Mouse (Mus musculus) gastrocnemius, adult 2 months (tissue): Measurements from ENCODE around the gene Cipc. TPM values are rescaled to one million over a fixed set of nuclear protein-coding genes. Genes with fewer than 3 reads are reported as not detected.

Source experiments
- DNase-seq: peaks from one replicate; pipeline ENCODE4 v3.0.0; 2022
- H3K27ac ChIP-seq: fragments of 200-600 bp; 2 replicates; pipeline ENCODE4 v1.8.1; 2022; ENCODE audit warnings: mild to moderate bottlenecking
- H3K4me3 ChIP-seq: fragments of 200-600 bp; 2 replicates; pipeline ENCODE4 v1.8.1; 2022; ENCODE audit warnings: mild to moderate bottlenecking, moderate library complexity
- CTCF ChIP-seq: fragments of 200-600 bp; IDR thresholded peaks from 2 replicates; pipeline ENCODE4 v1.8.1; 2022; ENCODE audit warnings: antibody characterized with exemption, mild to moderate bottlenecking, moderate library complexity
- intact Hi-C: fragments of 180-260 bp; cut with DNase I; formaldehyde crosslinking; loops from one replicate; pipeline ENCODE4 v1.15.1; 2025
- total RNA-seq, 2 experiments: library from RNA; stranded (reverse); gene quantifications; 2 replicates each; pipeline ENCODE4 v1.2.3; 2021

Gene Cipc
- total RNA-seq, 2 experiments from 2014 or later: 32.2 to 33.8 TPM

DNA sequence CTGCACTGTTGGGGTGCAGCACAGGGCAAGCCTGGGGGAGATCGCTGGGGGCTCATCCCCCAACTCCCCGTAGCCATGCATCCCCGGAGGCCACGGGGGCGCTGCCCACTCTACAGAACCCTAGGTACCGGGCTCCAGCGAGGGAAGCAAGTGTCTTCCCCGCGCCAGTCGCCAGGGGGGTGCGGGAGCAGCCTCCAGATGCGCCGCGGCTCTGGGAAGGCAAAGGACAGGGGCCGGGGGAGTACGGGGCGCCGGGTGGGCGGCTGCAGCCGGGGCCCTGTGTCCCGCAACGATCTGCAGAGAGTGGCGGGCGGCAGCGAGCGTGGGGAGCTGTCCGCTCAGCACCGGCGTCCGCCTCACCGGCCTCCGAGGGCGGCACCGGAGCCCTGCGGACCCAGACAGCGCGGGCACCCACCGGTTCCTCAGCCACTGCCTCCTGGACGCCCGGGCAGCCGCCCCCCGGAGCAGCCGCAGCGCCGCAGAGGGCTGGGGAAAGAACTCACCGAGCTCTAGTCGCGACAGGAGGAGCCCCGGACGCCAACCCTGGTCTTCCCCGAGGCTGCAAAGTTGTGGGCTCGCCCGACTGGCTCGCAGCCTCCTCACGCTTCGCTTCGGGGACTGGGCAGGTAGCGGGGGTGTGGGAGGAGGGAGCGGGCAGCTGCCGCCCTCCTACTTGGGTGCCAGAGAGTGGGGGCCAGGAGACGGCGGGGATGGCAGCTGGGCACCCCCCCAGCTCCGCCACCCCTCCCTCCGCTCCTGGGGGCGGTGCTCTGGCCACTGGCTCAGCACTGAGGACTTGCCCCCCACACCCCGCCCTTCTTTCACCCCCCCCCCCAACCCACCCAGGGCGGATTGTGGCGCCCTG, 43.3 kb downstream of the Cipc start, which contains the start of gene Zdhhc22:
Gene Zdhhc22, minus strand, starts transcription at position 541 of the 865 bp plus-strand sequence.
- intact Hi-C loops: loop anchor here (10.0 kb wide), 1 partner anchor 275 kb away; the partner anchor contains the start of genes Ahsa1 and Vipas39
- no peak for TF ChIP-seq CTCF
- Histone ChIP-seq H3K4me3 (peak within 1 kb of the TSS; percentile 23; the same call in 1 of the 2 replicates), H3K27ac (no peak within 1 kb of the TSS)
- DNase-seq: peak; percentile 52

DNA sequence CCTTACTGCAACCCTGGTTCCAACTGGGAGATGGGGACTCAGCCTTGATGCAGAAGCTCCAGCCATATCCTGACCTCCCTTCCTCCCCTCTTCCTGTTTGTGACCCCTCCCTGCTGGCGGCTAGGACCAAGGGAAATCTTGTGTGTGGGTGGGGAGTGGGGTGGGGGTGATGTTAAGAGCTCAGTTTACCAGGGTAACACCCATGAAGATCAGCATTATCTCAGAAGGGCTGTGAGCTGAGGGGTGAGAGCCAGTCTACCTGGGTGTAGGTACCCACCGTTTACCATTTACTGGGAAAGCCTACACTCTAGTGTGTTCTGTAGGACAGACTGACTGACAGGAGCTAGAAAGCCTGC, 43.9 kb downstream of the Cipc start:
- Histone ChIP-seq H3K4me3 (no peak overlapping the region), H3K27ac (no peak overlapping the region)
- intact Hi-C loops: loop anchor here (10.0 kb wide), 1 partner anchor 274 kb away; the partner anchor contains the start of genes Ahsa1 and Vipas39
- no peak for TF ChIP-seq CTCF
- peak; percentile 6 for DNase-seq

DNA sequence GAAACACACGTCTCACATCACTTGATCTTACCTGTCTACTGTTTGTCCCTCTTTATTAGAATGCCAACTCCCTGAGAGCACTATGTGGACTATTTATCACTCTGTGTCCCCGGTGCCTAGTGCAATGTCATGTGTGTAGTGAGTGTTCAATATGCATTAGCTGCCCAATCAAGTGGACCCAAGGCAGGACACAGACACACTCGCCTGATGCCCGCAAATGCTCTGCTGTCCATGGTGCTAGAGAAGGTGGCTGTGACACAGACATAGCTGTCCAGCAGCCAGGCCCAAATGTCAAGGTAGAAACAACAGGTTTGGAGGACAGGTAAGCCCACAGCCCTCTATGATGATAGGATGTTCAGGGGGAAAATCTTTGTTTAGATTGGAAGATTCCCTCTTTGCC, 47.3 kb downstream of the Cipc start:
- H3K27ac ChIP-seq: no peak overlapping the region
- no peak for TF ChIP-seq CTCF
- H3K4me3 ChIP-seq: no peak overlapping the region
- intact Hi-C loops: loop anchor here (10.0 kb wide), 1 partner anchor 271 kb away; the partner anchor contains the start of genes Ahsa1 and Vipas39
- DNase-seq: no peak

DNA sequence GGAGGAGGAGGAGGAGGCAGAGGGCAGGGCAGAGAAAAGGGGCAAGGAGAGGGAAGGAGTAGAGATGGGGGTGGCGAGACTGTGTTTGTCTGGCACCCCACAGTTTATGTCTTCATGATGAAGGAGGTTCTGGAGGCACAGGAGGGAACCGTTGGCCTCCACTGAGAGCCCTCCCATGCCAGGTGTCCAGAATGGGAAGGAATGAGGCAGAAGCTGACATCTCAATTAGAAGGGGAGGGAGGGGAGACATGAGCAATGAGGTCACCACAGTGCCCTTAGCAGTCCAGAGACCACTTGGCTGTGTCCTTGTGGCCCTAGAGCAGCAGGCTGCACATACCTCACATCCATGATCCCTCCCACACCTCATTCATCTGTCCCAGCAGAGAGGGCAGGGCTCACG, 47.9 kb downstream of the Cipc start:
- no peak for DNase-seq
- H3K27ac ChIP-seq: no peak overlapping the region
- no peak overlapping the region for H3K4me3 ChIP-seq
- no peak for TF ChIP-seq CTCF
- intact Hi-C loops: loop anchor here (10.0 kb wide), 1 partner anchor 270 kb away; the partner anchor contains the start of genes Ahsa1 and Vipas39

DNA sequence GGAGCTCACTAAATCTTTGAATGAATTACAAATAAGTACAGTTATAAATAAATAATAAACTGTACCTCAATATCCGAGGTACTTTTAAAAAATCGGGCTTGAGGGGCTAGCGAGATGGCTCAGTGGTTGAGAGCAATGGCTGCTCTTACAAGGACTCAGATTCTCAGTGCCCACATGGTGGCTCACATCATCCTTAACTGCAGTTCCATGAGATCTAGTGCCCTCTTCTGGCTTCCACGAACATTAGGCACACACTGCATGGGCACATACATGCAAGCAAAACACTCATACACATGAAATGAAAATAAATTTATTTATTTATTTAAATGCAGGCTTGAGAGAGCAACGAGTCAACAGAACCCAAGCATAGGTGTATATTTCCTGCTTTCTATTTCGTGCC, 49.1 kb downstream of the Cipc start:
- no peak overlapping the region for H3K4me3 ChIP-seq
- intact Hi-C loops: loop anchor here (10.0 kb wide), 1 partner anchor 269 kb away; the partner anchor contains the start of genes Ahsa1 and Vipas39
- no peak for TF ChIP-seq CTCF

DNA sequence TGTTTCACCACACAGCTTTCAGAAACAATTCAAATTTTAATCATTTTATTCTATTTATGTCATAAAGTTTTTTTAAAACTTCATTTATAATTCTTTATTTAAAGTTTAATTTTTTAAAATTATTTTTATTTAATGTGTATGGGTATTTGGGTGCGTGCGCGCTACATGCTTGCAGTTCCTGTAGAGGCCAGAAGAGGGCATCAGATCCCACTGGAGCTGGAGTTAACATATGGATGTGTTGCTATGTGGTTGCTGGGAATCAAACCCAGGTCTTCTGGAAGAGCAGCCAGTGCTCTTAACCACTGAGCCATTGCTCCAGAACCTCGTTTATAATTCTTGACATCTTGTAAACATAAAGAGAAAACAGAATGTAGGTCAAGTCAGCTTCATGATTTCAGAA, 51.9 kb downstream of the Cipc start:
- DNase-seq: no peak
- TF ChIP-seq CTCF: peak; percentile 37
- H3K4me3 ChIP-seq: no peak overlapping the region
- intact Hi-C loops: loop anchor here (10.0 kb wide), 1 partner anchor 266 kb away; the partner anchor contains the start of genes Ahsa1 and Vipas39
- H3K27ac ChIP-seq: peak overlapping the region; percentile 83

More for the DNA sequence above, 49.1 kb downstream of the Cipc start:
- no peak for DNase-seq
- H3K27ac ChIP-seq: no peak overlapping the region

DNA sequence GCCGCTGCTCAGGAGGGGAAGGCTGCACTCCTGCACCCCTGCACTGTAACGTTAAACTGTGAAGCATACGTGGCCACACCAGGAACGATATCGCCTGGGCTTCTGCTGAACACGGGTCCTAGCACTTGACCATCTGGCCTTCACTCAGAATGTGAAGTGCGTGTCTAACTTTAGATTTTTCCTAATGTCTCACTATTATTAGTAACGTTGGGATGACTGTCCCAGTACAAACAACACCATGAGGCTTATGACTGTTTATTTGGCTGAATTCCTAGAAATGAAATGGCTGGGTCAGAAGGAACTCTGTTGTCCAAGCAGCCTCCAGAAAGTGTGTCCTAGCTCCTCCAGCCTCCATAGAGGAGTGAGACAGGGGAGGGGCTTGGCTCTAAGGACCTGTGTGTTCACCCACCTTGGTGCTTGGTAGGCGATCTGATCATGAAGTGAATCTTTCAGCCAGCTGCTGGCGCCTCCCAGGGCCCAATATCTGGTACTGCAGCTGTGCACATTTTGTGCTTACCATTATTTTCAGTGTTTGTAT, 52.5 kb downstream of the Cipc start:
- peak; percentile 59 for TF ChIP-seq CTCF
- H3K4me3 ChIP-seq: no peak overlapping the region
- H3K27ac ChIP-seq: peak overlapping the region; percentile 83
- intact Hi-C loops: loop anchor here (10.0 kb wide), 1 partner anchor 265 kb away; the partner anchor contains the start of genes Ahsa1 and Vipas39
- DNase-seq: peak; percentile 63

DNA sequence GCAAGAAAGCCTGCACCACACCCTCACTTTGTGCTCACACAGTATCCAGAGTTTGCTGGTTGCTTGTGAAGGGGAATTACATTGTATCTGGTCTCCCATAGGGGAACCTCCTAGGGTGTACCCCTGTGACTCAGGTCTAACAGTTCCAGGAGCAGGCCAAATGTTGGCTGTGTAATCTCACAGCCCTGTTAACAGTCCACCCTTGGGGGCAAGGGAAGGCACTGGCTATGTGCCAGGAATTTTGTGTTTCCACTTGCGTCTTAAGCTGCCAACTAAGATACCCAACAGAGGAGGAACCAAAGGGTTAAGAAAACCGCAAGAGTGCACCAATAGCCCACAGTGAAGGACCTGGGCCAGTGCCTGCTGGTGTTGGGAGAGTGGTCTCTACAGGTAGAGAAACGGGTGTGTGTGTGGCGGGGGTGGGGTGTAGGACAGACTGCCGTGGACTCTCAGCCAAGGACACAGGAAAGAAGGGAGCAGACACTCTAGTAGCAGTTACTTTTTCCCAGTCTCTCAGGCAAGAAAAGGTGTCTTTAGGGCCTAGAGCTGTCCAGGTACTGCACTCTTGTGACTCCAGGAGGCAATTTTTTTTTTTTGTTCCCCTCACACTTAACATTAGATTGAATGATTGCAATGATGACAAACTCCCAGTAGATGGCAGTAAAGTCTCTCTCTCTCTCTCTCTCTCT, 53.5 kb downstream of the Cipc start:
- intact Hi-C loops: loop anchor here (2.0 kb wide), 1 partner anchor 53 kb away; no protein-coding TSS in a partner anchor
- DNase-seq: no peak
- no peak overlapping the region for H3K4me3 ChIP-seq
- peak overlapping the region; percentile 83 for H3K27ac ChIP-seq
- peak; percentile 42; the same call in 1 of the 2 replicates for TF ChIP-seq CTCF

DNA sequence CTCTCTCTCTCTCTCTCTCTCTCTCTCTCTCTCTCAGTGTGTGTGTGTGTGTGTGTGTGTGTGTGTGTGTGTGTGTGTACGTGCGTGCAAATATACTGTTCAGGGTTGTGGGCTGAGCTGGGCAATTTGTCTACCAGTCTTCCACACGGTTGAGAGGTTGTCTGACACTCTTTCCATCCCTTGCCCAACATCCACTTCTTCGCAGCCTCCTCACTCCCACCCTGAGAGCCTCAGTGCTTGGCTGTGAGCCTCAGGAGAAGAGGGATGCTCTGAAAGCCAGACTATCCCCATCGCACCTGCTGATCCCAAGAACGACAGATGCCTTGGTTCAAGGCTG, 54.0 kb downstream of the Cipc start:
- no peak for DNase-seq
- intact Hi-C loops: loop anchor here (2.0 kb wide), 1 partner anchor 52 kb away; no protein-coding TSS in a partner anchor
- H3K27ac ChIP-seq: no peak overlapping the region

DNA sequence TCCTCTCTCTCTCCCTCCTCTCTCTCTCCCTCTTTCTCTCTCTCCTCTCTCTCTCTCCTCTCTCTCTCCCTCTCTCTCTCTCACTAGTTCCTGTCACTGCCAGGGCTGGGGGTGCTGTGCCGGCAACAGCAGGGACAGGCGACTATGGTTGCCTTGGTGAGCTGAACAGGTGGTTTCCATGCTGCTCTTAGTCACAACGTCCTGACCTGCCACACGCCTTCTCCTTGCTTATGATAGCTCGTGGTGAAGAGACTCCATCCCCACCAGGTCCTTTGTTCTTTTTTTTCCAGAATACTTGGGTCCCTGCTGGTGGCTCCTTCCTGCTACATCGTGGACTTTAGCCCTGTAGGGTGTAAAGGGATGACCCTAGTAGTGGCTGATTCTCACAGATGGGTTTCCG, 55.4 kb downstream of the Cipc start:
- intact Hi-C loops: no loop called here
- DNase-seq: no peak

More for the DNA sequence above, 54.0 kb downstream of the Cipc start:
- no peak for TF ChIP-seq CTCF
- no peak overlapping the region for H3K4me3 ChIP-seq

DNA sequence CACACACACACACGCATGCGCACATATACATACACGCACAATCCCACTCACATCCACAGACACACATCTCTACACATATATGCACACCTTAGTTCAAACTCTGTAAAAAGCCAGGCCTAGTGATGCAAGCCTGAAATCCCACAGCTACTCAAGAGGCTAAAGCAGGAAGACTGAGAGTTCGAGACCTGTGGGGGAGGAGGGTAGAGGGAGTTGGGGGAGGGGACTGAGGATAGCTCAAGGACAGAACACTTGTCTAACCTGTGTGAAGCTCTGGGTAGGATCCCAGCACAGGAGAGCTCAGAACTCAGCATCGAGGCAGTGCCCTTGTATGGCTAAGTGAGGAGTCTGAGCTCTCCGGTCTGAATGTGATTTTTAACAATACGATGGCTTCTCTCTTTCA, 56.0 kb downstream of the Cipc start:
- Histone ChIP-seq H3K27ac (no peak overlapping the region), H3K4me3 (no peak overlapping the region)
- no peak for DNase-seq
- TF ChIP-seq CTCF: no peak
- intact Hi-C loops: no loop called here

More for the DNA sequence above, 55.4 kb downstream of the Cipc start:
- no peak overlapping the region for H3K4me3 ChIP-seq
- no peak for TF ChIP-seq CTCF
- H3K27ac ChIP-seq: no peak overlapping the region

DNA sequence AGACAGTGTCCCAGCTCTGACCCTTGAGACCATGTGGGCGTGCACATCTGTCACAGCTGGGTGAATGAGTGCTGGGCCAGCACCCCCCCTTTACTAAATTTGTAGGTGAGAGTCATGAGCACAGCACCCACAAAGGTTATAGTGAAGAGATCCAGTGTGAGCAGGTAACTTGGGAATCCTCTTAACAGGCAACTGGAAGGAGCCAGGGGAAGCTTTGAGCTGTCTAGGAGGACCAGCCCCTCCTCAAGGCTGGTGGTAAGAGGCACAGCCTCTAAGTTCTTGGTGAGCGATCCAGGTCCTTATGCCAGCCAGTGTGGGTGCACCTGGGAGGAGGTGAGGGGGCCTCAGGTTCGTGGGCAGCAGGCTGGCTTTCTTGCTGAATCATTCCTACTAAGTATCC, 56.8 kb downstream of the Cipc start:
- intact Hi-C loops: no loop called here
- Histone ChIP-seq H3K4me3 (no peak overlapping the region), H3K27ac (no peak overlapping the region)
- no peak for DNase-seq
- TF ChIP-seq CTCF: no peak
